Mouse (Mus musculus) Patski (cell line): ENCODE results near the gene Gcnt3. TPM values are rescaled to one million over a fixed set of nuclear protein-coding genes. Genes with fewer than 3 reads are reported as not detected.

Experiments
- ATAC-seq: fragments of 100-300 bp; one replicate; pipeline ENCODE4 v1.8.0; 2021
- CTCF ChIA-PET: fragments of 350-600 bp; sonication (Branson Sonifier 250); formaldehyde crosslinking; loops from one replicate; lab custom pipeline; 2022; ENCODE audit warnings: inconsistent platforms; lab: Charles Lee
- POLR2A ChIA-PET: fragments of 350-600 bp; sonication (Branson Sonifier 250); formaldehyde crosslinking; loops from one replicate; lab custom pipeline; 2022; ENCODE audit warnings: antibody characterized with exemption, inconsistent platforms; lab: Charles Lee
- DNase-seq: peaks from one replicate; pipeline ENCODE4 v3.0.0-alpha.2; 2011; ENCODE audit warnings: low read depth, low spot score
- H3K27me3 ChIP-seq: fragments of 371-371 bp; one replicate; pipeline ENCODE4 v1.5.1; 2021
- CTCF ChIP-seq: fragments of 100-300 bp; IDR thresholded peaks from one replicate; pipeline ENCODE4 v1.5.1; 2021
- in situ Hi-C: fragments of 300-500 bp; cut with MboI; formaldehyde crosslinking; loops from 3 replicates; pipeline ENCODE4 v1.11.1; 2018; ENCODE audit warnings: low pct_unique_long_range_greater_than_20kb, mixed read lengths
- polyA plus RNA-seq: library from polyadenylated mRNA; unstranded; gene quantifications from one replicate; pipeline ENCODE4 v1.2.3, GENCODE M21; 2021

Gcnt3 gene
- polyA plus RNA-seq, 1 experiment from 2014 or later, result 0.17 TPM

- H3K27me3 ChIP-seq, result no peaks in the 10 kb centered on the region
- POLR2A ChIA-PET, result no interaction called here
- CTCF ChIA-PET, result interaction anchor here (0.9 to 2.5 kb wide), 6 partner anchors 12 to 29 kb away, joined by 3 to 9 read pairs (median 4); no protein-coding TSS in a partner anchor
- DNase-seq (peak; percentile 43), ATAC-seq (peak; percentile 86)
- in situ Hi-C loops, result no loop called here
- peak; percentile 9 for TF ChIP-seq CTCF
Measured at GRCm38 (mm10) chr9:70047839-70048238, 10.0 kb upstream of the Gcnt3 start.

DNA sequence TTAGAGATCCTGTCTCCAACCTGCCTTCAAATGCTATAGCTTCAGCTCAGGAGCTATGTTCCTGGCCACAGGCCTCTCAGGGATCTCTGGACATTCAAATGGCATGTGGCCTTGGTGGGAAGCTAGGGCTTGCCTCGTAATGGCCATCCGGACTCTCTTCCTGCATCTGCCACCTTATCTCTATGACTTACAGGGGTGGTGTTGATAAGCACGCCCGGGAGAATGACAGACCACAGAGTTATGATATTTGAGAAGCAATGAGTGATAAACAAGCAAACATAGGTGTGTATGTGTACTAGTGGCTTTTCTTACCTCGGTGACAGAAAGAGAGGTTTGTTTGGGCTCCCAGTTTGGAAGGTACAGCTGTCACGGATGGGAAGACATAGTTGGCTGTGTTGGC is 8.4 kb upstream of the Gcnt3 start:
- no peak for DNase-seq

GRCm38 (mm10) chr9:70044865-70045264 is 7.0 kb upstream of the Gcnt3 start:
- in situ Hi-C loops, result no loop called here
- ChIA-PET CTCF (interaction anchor here (1.0 kb wide), 1 partner anchor 14 kb away, joined by 3 read pairs; no protein-coding TSS in a partner anchor), POLR2A (interaction anchor here (0.5 to 1.1 kb wide), 3 partner anchors 12 to 23 kb away, joined by 4 read pairs; no protein-coding TSS in a partner anchor)
- H3K27me3 ChIP-seq, result no peaks in the 10 kb centered on the region
- DNase-seq (no peak), ATAC-seq (no peak)
- TF ChIP-seq CTCF, result no peak

More for the DNA sequence above, 8.4 kb upstream of the Gcnt3 start:
- no peaks in the 10 kb centered on the region for H3K27me3 ChIP-seq
- no peak for ATAC-seq
- ChIA-PET CTCF (no interaction called here), POLR2A (no interaction called here)
- in situ Hi-C loops, result no loop called here
- no peak for TF ChIP-seq CTCF

DNA sequence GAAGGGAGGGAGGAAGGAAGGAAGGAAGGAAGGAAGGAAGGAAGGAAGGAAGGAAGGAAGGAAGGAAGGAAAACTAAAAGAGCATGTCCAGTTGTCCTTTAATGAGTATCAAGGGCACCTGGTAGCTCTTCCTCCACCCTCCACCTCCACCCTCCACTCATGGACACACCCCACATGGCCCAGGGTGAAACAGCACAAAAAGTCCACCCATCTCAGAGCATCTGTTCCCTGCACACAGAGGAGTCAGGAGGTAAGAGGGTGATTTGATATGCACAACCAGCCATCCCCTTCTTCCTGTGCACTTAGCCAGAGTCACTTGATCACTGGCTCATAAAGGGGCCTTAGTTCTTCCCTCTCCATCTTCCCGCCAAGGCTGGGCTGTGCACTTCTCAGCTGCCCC is 5.0 kb upstream of the Gcnt3 start:
- no peak for TF ChIP-seq CTCF
- in situ Hi-C loops, result no loop called here
- H3K27me3 ChIP-seq, result no peaks in the 10 kb centered on the region
- CTCF ChIA-PET, result no interaction called here
- POLR2A ChIA-PET, result no interaction called here
- ATAC-seq, result no peak
- DNase-seq, result no peak

- ChIA-PET CTCF (no interaction called here), POLR2A (no interaction called here)
- ATAC-seq (no peak), DNase-seq (no peak)
- in situ Hi-C loops, result no loop called here
- TF ChIP-seq CTCF, result no peak
- no peaks in the 10 kb centered on the region for H3K27me3 ChIP-seq
Measured at GRCm38 (mm10) chr9:70042137-70042536, 4.2 kb upstream of the Gcnt3 start.

GRCm38 (mm10) chr9:70040570-70040969 is 2.7 kb upstream of the Gcnt3 start:
- ChIA-PET POLR2A (no interaction called here), CTCF (no interaction called here)
- in situ Hi-C loops, result no loop called here

GRCm38 (mm10) chr9:70039597-70040385 is 1.9 kb upstream of the Gcnt3 start:
- no peaks in the 10 kb centered on the region for H3K27me3 ChIP-seq
- DNase-seq (no peak), ATAC-seq (no peak)
- ChIA-PET POLR2A (interaction anchor here (0.9 kb wide), 1 partner anchor 10 kb away, joined by 4 read pairs; no protein-coding TSS in a partner anchor), CTCF (interaction anchor here (1.5 kb wide), 1 partner anchor 18 kb away, joined by 3 read pairs; no protein-coding TSS in a partner anchor)
- in situ Hi-C loops, result no loop called here
- no peak for TF ChIP-seq CTCF

More at GRCm38 (mm10) chr9:70040570-70040969, 2.7 kb upstream of the Gcnt3 start:
- no peak for ATAC-seq
- DNase-seq, result no peak
- TF ChIP-seq CTCF, result no peak
- no peaks in the 10 kb centered on the region for H3K27me3 ChIP-seq

GRCm38 (mm10) chr9:70036646-70037045 is 1.2 kb downstream of the Gcnt3 start:
- in situ Hi-C loops, result no loop called here
- ATAC-seq (no peak), DNase-seq (no peak)

DNA sequence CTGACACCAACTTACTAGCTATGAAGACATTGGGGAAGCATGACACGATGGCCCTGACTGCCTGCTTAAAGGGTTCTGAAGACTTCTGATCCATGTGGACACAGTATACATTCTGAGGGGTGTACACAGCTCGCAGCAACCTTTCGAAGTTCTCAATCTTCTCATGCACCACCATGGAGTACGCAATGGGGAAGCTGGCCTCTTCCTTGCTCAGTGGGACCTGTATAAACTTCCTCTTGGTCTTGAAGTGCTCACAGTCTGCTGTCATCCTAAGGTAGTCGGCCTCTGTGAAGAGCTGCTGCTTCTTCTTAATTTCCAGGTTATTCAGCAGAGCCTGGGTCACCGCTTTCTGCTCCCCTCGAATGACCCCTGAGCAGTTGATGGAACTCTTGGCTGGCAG is 3.2 kb downstream of the Gcnt3 start:
- TF ChIP-seq CTCF, result no peak
- ChIA-PET CTCF (no interaction called here), POLR2A (interaction anchor here (1.7 kb wide), 1 partner anchor 106 kb away, joined by 4 read pairs; no protein-coding TSS in a partner anchor)
- DNase-seq (no peak), ATAC-seq (no peak)
- in situ Hi-C loops, result no loop called here
- no peaks in the 10 kb centered on the region for H3K27me3 ChIP-seq

More at GRCm38 (mm10) chr9:70036646-70037045, 1.2 kb downstream of the Gcnt3 start:
- H3K27me3 ChIP-seq, result no peaks in the 10 kb centered on the region
- ChIA-PET POLR2A (no interaction called here), CTCF (interaction anchor here (1.0 to 1.6 kb wide), 2 partner anchors 11 to 44 kb away, joined by 3 to 5 read pairs; no protein-coding TSS in a partner anchor)
- no peak for TF ChIP-seq CTCF

GRCm38 (mm10) chr9:70033056-70033455 is 4.8 kb downstream of the Gcnt3 start:
- TF ChIP-seq CTCF, result no peak
- DNase-seq, result no peak
- in situ Hi-C loops, result no loop called here
- ATAC-seq, result no peak
- H3K27me3 ChIP-seq, result no peaks in the 10 kb centered on the region
- ChIA-PET CTCF (interaction anchor here (1.2 to 2.7 kb wide), 4 partner anchors 11 to 48 kb away, joined by 3 to 11 read pairs (median 4); no protein-coding TSS in a partner anchor), POLR2A (interaction anchor here (1.2 kb wide), 1 partner anchor 11 kb away, joined by 4 read pairs; no protein-coding TSS in a partner anchor)

GRCm38 (mm10) chr9:70032167-70032566 is 5.7 kb downstream of the Gcnt3 start:
- ATAC-seq (no peak), DNase-seq (no peak)
- POLR2A ChIA-PET, result interaction anchor here (0.7 kb wide), 1 partner anchor 33 kb away, joined by 7 read pairs; no protein-coding TSS in a partner anchor
- CTCF ChIA-PET, result interaction anchor here (1.2 to 2.7 kb wide), 2 partner anchors 10 to 13 kb away, joined by 3 to 11 read pairs; no protein-coding TSS in a partner anchor
- no peak for TF ChIP-seq CTCF
- H3K27me3 ChIP-seq, result no peaks in the 10 kb centered on the region
- in situ Hi-C loops, result no loop called here
